Mouse (Mus musculus) C2C12 (cell line): ENCODE data around the gene Ciao2a.

Source experiments
- CEBPB ChIP-seq: IDR thresholded peaks from one replicate; pipeline ENCODE4 v1.6.1; 2011; ENCODE audit warnings: low read depth, mild to moderate bottlenecking, control low read depth, moderate library complexity
- CTCF ChIP-seq: IDR thresholded peaks from one replicate; pipeline ENCODE4 v1.5.1; 2011; ENCODE audit not compliant: control insufficient read depth, insufficient read depth, insufficient read length
- FOSL1 ChIP-seq: IDR thresholded peaks from one replicate; pipeline ENCODE4 v1.8.0; 2011; ENCODE audit warnings: mild to moderate bottlenecking, low read length; ENCODE audit not compliant: poor library complexity, insufficient read depth, severe bottlenecking
- MAX ChIP-seq: IDR thresholded peaks from one replicate; pipeline ENCODE4 v1.6.1; 2011; ENCODE audit warnings: mild to moderate bottlenecking, control low read depth
- MYOD1 ChIP-seq: IDR thresholded peaks from one replicate; pipeline ENCODE4 v1.6.1; 2011; ENCODE audit warnings: low read depth; ENCODE audit not compliant: control insufficient read depth, insufficient read length
- MYOG ChIP-seq: IDR thresholded peaks from one replicate; pipeline ENCODE4 v1.6.1; 2011; ENCODE audit not compliant: control insufficient read depth, insufficient read length; ENCODE audit errors: extremely low read depth
- USF1 ChIP-seq: IDR thresholded peaks from one replicate; pipeline ENCODE4 v1.6.1; 2011; ENCODE audit warnings: low read depth, mild to moderate bottlenecking, control low read depth, moderate library complexity

DNA sequence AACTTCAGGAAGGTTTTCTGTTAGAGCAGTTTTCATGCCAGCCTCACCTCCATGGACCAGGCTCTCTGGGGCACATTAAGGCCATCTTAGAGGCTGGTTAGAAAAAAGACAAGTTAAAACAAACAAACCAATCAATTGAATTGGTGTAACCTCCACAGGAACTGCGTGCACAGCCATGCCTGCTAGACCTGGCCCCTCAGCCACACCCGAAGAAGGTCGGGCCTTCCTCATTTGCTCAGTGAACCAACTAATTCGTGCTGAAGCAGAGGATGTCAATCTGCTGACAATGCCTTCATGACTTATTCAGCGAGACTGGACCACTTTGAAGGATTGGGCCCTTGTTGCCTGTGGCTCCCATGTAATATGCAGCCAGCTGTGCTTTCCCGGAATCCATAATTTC, 60.0 kb downstream of the Ciao2a start:
- TF ChIP-seq CTCF = no peak
- no peak for TF ChIP-seq USF1
- no peak for TF ChIP-seq MAX
- TF ChIP-seq CEBPB = no peak
- TF ChIP-seq MYOD1 = no peak
- no peak for TF ChIP-seq MYOG
- TF ChIP-seq FOSL1 = no peak
